Mouse (Mus musculus) right cerebral cortex, adult 2 months (tissue): ENCODE measurements at regions not wholly inside any gene's neighbourhood (a gene's known extent, or its start where the extent isn't known, plus 50 kb on each side); places are given as distances from the start of the nearest gene placed in this dataset.
A peak's percentile ranks its signal among the peaks of the same experiment; 100 is the strongest.

Source experiments
- DNase-seq, 2 experiments: peaks; one replicate each; pipeline ENCODE4 v3.0.0; 2021 to 2022; ENCODE audit warnings: low spot score in 2 of 2

DNA sequence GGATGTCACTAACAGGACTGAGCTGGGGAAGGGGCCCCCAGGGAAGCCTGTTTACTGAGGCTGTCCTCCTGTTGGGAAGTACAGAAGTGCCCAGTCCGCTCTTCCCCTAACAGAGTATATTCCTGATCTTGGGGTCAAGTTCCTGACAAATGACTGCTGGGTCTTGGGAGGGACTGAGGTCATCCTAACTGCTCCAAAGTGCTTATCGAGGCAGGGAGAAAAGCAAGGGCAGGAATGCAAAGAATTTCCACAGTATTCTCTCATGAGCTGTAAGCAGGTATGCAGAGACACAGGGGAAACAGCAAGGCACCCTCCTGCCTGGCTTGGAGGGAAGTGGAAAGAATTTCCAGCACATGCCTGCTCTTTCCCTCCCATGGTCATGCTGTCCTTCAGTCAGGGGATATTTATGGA, 107.9 kb downstream of the Oma1 start:
- DNase-seq: no peak

DNA sequence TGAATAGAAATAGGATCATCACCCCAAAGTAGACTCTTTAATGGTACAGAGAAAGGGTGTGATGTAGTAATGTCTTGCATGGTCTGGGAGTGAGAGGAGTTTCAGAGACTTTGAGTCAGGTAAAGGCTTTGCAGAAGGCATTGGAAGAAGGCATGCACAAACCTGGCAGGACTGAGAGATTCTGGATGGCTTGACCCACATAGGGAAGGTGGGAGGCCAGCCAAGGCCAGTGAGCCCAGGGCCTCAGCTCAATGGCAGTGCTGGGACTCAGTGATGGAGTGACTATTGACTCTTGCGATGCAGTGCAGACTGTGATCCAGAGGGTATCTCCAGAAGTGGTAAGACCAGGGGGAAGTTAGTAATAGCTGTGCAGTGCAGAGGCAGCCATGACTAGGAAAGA, 127.8 kb downstream of the Oma1 start:
- no peak for DNase-seq

DNA sequence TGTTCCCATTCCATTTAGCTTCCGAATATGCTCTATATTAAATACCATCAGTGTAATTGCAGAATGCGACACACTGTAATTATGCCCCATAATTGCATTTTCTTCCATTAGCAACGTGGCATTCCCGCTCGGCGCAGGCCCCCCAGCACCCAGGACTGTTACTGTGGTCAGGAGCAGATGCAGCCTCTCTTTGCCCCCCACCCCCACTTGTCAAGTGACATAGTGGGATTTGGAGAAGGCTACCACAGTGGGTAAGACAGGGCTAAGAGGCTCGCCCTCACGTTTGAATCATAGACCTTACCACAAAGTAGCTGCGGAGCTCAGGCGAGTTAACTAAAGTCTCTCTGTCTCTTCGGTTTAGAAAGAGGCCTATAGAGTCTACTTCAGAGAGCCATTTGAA, 128.3 kb downstream of the Oma1 start:
- no peak for DNase-seq

GRCm38 (mm10) chr4:103449276-103449675, 135.7 kb downstream of the Oma1 start:
- no peak for DNase-seq

DNA sequence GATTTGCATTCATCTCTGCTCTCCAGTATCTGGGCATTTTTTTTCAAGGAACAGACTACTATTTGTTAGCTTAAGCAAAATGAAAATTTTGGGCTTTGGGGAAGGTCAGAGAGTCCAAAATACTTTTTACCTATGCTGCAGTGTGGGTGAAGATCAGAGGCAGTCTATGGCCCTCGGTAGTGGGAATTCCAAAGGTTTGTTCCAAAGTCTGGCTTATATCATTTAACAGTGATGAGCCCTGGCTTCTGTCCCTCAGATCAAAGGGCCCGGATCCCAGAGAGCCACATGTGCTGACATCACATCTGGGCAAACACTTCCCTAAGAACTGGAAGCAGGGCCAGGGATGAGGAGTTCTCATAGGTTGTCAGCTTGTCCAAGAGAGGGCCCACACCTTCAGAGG, 136.5 kb downstream of the Oma1 start:
- DNase-seq: no peak

GRCm38 (mm10) chr4:103455458-103455857, 141.8 kb downstream of the Oma1 start:
- no peak for DNase-seq

DNA sequence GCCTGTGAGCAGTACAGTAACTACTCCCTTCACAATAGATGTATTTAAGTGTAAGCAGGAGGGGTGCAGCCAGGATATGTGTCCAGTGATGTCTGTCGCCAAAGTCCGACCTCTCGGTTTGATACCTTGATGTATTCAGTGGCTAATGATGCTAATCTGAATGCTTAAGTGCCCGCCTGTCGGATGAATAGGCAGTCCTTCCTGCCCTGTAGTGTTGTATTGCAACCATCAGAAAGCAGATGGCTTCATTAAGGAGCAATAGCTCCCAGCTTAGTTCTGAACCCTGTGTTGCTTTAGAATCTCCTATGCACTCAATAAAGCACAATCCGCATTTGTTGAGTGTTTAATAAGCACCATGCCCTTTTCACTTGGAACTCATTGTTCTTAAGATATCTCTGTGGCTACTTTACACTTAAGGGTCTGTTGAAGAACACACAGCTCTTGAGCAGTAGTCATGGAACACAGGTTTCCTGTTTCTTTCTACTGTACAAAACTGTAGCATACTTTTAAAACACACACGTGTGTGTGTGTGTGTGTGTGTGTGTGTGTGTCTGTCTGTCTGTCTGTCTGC, 152.5 kb downstream of the Oma1 start:
- no peak for DNase-seq

DNA sequence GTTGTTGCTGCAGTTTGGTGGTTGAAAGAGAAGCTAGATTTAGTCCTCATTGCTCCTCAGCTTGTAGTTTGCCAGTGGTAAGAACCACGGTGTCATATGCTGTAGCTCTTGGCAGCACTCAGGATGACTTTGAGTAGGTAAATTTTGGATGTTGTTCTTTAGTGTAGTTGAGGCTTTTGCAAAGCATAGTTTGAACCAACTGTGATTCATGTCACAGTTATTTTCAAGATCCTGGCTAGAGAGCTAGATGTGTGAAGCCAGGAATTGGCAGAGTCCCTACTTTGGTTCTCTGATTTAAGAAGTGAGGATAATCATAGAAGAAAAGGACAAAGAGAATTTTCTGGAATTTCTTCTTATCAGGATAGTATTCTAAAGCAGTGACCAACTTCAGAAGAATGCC, 143.6 kb upstream of the Dab1 start:
- peak in 1 of 2 experiments; percentile 2 for DNase-seq

GRCm38 (mm10) chr4:103486140-103486965, 132.8 kb upstream of the Dab1 start:
- DNase-seq: no peak

GRCm38 (mm10) chr4:103508435-103508834, 110.7 kb upstream of the Dab1 start:
- peak; percentile 5 to 36 for DNase-seq

- no peak for DNase-seq
Measured at GRCm38 (mm10) chr4:103512901-103513300, 106.3 kb upstream of the Dab1 start.

DNA sequence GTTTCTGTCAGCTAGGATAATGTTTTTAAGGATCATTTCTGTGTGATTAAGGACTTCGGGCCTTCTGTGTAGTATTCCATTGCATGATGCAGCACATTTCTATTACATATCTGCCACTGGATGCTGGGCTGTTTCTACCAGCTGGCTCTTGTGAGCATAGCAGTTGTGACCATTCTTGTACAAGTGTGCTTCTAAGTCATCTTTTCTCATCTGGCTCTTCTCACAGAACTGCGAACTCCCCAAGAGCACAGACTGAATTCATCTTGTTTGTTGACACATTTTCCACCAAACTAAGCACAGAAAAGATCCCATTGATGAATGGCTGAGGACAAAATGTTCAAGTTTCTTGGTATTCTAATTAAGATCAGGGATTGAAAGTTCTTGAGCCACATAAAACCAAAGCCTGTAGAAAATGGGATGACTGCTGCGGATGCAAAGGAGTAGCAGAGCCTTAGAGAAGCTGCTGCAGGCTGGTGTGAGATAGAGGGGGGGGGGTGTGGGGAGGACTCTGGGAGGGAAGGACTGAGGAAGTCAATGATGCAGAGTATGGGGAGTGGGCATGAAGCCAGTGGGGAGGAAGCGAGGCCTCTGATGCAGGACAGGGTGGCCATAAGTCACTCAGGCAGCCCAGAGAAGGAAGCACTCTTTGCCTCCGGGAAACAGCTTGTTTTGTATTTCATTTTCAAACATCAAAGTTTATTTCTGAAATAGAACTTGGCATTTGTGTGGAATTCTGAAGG, 97.1 kb upstream of the Dab1 start:
- no peak for DNase-seq

DNA sequence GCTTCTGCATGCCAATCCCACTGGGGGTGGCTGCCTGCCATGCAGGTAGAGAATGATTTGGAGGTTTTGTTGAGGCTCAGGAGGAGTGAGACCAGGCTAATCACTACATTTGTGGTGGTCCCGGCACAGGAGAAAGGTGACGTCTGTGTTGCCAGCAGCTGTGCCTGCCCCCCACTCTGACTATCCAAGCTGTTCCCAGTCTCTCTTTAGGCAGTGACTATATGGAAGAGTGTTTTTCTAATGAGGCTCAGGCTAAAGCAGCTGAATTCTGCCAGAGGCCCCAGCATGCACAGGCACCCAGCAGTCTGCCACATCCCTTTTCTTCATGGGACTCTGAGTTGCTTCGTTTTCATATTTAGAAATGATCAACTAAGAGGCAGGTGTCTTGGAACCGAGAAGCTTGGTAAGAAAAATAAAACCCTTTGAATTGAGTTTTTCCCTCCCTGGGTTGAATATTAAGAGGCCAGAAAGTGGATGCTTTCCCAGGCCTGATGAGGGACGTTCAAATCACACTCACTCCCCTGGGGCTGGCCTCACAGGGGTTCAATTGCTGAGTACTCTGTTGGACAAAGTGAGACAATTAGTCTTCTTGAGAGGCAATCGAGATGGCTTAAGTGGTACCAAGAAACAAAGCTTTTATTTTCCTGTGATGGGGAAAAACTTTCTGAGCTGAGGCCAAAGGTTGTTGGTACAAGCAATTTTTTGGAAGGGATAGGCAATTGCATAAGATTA, 82.5 kb upstream of the Dab1 start:
- no peak for DNase-seq

DNA sequence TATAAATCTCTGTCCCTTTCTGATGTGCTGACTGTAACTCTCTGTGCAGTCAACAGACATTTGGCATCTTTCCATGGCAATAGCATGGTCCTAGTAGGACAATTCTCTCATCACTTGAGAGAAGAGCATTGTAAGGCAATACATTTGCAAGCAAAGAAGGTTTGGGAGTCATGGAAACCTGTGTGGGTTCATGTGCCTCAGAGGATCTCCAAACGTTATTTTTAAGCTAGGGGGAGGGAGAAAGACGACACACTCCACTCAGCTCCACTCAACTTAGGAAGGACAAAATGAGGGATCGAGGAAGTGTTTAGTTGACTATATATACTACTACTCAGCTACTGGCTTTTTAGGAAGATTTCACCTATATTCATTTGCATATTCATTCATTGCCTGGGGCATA, 78.2 kb upstream of the Dab1 start:
- DNase-seq: no peak

DNA sequence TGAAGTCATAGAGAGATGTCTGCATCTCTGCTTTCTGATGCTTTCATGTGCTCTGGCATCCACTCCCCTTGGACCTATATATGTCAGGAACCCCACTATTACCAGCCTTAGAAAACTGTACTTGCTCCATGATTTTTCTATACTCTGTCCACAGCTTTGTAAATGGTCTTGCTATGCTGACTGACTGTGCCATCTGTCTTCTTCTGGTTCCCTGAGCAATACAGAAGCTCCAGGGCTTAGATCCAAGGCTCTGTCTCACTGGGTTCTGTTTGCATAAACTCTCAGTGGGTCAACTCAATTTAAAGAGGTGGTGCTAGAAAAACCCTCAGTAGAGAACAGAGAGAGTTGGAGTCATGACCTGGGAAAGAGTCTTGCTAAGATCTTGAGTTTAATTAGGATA, 71.9 kb upstream of the Dab1 start:
- no peak for DNase-seq

DNA sequence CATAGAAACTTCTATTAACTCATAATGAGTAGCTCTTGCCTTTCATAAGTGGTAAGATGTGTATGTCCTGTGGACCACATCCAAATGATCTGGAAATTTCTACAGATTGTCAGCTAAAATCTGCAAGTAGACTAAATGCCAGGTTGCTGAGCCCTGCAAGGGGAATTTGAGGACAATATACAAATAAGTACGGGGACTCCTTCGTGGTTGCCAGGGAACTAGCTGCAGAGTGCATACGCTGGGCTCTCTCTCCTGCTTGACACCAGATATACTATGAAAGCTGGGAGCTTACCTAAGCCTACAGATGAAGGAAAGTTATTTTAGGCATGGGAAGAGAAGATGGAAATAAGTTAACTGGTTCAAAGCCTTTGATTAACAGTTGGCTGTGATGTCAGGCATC, 66.7 kb upstream of the Dab1 start:
- DNase-seq: no peak

DNA sequence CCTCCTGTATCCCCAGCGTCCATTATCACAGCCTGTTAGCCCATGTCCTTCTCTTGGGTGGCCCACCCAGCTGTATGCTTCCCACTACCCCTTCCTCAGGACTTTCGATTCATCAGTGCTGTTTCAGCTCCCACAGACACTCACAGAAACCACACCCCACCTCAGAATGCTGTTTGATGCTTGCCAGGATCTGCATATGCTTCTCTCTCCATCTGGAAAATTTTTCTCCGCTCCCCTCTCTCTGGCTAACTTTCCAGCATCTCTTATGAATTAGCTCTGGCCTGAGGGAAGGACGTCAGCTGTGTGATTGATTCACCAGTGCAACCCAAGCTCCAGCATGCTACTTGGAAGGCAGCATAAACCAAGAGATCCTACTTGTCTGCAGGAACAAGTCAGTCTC, 66.0 kb upstream of the Dab1 start:
- DNase-seq: no peak

DNA sequence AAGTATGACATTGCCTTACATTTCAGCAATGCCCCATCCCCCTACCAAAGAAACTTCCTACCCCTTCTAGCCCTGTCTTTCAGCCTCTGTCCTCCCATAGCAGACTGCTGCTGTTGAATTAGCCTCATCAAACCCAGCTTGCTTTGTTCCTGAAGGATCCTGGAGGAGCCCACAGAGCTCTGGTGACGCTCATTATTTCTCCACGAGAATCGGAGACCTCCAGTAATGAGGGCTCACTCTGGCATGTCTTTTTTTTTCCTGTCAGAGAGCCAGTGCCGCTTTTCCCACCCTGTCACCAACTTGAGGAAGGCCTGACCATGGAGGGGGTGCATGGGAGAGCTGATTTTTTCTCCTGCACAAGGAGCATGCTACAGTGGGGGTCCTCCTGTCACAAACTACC, 64.6 kb upstream of the Dab1 start:
- no peak for DNase-seq
